Mouse (Mus musculus): Measurements from ENCODE around the gene Gstt1.

GRCm38 (mm10) chr10:75822443-75822842 is 24.1 kb upstream of the Gstt1 start, which contains the start of gene Gstt4:
- TF ChIP-seq ZC3H11A (IDR thresholded peaks at IDR 0.05; ENCODE audit: low read depth, low read length) (no peak), CTCF (IDR thresholded peaks at IDR 0.05 in 2 of 3, conservative IDR thresholded peaks at IDR 0.05 in 1 of 3; ENCODE audit: control insufficient read depth in 1 of 3, insufficient read depth in 1 of 3, low read depth in 2 of 3, low read length in 3 of 3, poor library complexity in 1 of 3, severe bottlenecking in 1 of 3) (no peak), GATA1 (IDR thresholded peaks at IDR 0.05; ENCODE audit: low read depth, low read length) (no peak), ZKSCAN1 (IDR thresholded peaks at IDR 0.05; ENCODE audit: low read depth, low read length) (no peak), TCF12 (IDR thresholded peaks at IDR 0.05; ENCODE audit: low read depth, low read length) (no peak), EP300 (IDR thresholded peaks at IDR 0.05; ENCODE audit: low read depth in 1 of 2, low read length in 2 of 2) (no peak), TAL1 (IDR thresholded peaks at IDR 0.05; ENCODE audit: low read length) (no peak), POLR2A (IDR thresholded peaks at IDR 0.05; ENCODE audit: control insufficient read depth in 1 of 2, insufficient read depth in 1 of 2, low read depth in 1 of 2, low read length in 2 of 2, poor library complexity in 1 of 2) (no peak), MAZ (IDR thresholded peaks at IDR 0.05; ENCODE audit: low read depth, low read length) (no peak), TBP (IDR thresholded peaks at IDR 0.05; ENCODE audit: low read depth, low read length) (no peak), MEF2A (IDR thresholded peaks at IDR 0.05; ENCODE audit: extremely low read depth, insufficient replicate concordance, low read depth, low read length, poor library complexity, severe bottlenecking) (no peak), ZNF384 (IDR thresholded peaks at IDR 0.05; ENCODE audit: low read depth, low read length) (no peak), UBTF (IDR thresholded peaks at IDR 0.05; ENCODE audit: borderline replicate concordance, insufficient read depth, low read depth, low read length) (no peak), ELF1 (IDR thresholded peaks at IDR 0.05; ENCODE audit: low read depth, low read length) (no peak)

Measured in MEL (cell line).